Mouse (Mus musculus) kidney, embryonic 14.5 days (tissue): ENCODE data around the gene 1810049J17Rik. TPM values are rescaled to one million over a fixed set of nuclear protein-coding genes. Genes with fewer than 3 reads are reported as not detected.
"Not testable (repeated sequence)": the region's sequence is repeated elsewhere in the genome, so short reads cannot be mapped to it uniquely, and the experiment has no call there.

ENCODE experiments used
- ATAC-seq: fragments of 200-750 bp; cut with Nextera tagmentation; 2 replicates; pipeline ENCODE4 v1.8.0; 2017; ENCODE audit warnings: moderate number of reproducible peaks, mild to moderate bottlenecking, moderate TSS enrichment, moderate library complexity; ENCODE audit not compliant: low FRiP score, low TSS enrichment
- H3K27ac ChIP-seq: fragments of 300-500 bp; sonication (generic); 2 replicates; pipeline ENCODE4 v1.5.1; 2014; ENCODE audit warnings: low read depth, mild to moderate bottlenecking, low read length, moderate library complexity, mixed read lengths
- H3K27me3 ChIP-seq: fragments of 300-500 bp; sonication (generic); 2 replicates; pipeline ENCODE4 v1.6.1; 2014; ENCODE audit warnings: mild to moderate bottlenecking, low read length; ENCODE audit not compliant: control insufficient read depth, insufficient read depth
- H3K36me3 ChIP-seq: fragments of 300-500 bp; sonication (generic); 2 replicates; pipeline ENCODE4 v1.6.1; 2014; ENCODE audit warnings: low read length, mixed read lengths; ENCODE audit not compliant: control insufficient read depth, insufficient read depth
- H3K4me1 ChIP-seq: fragments of 300-500 bp; sonication (generic); 2 replicates; pipeline ENCODE4 v1.6.1; 2014; ENCODE audit warnings: low read length, mixed read lengths; ENCODE audit not compliant: control insufficient read depth, insufficient read depth
- H3K4me2 ChIP-seq: fragments of 300-500 bp; sonication (generic); replicated peaks from 2 replicates; pipeline ENCODE4 v1.6.1; 2014; ENCODE audit warnings: low read depth, mild to moderate bottlenecking, low read length
- H3K4me3 ChIP-seq: fragments of 300-500 bp; sonication (generic); 2 replicates; pipeline ENCODE4 v1.5.1; 2014; ENCODE audit warnings: mild to moderate bottlenecking, low read length
- H3K9ac ChIP-seq: fragments of 300-500 bp; sonication (generic); 2 replicates; pipeline ENCODE4 v1.6.1; 2014; ENCODE audit warnings: low read depth, mild to moderate bottlenecking, low read length, moderate library complexity
- H3K9me3 ChIP-seq: fragments of 300-500 bp; sonication (generic); 2 replicates; pipeline ENCODE4 v1.6.1; 2016; ENCODE audit warnings: low read length; ENCODE audit not compliant: control insufficient read depth
- WGBS: fragments of 180-500 bp; shearing (Covaris S2); extraction: QIAGEN DNeasy Blood & Tissue Kit; methylation state at CpG from one replicate; pipeline ENCODE4 v1.1.7; 2014; 5-methylcytosine and 5-hydroxymethylcytosine counted together
- polyA plus RNA-seq: library from polyadenylated mRNA; unstranded; fragments of >200 nt; fragmentation: Nextera tagmentation; extraction: Ambion mirVana; gene quantifications from 2 replicates; pipeline ENCODE4 v1.2.1, GENCODE M21; 2014

1810049J17Rik gene
- polyA plus RNA-seq: 0.81 and 1.9 TPM in 2 replicates

- Histone ChIP-seq H3K4me3 (peak within 1 kb of the TSS; percentile 99), H3K9ac (peak within 1 kb of the TSS; percentile 98), H3K4me2 (peak within 1 kb of the TSS; percentile 84), H3K9me3 (no peaks in the 10 kb centered on the region), H3K27me3 (no peaks in the 10 kb centered on the region), H3K36me3 (peaks cover 3% of the 10 kb centered on the region; the same call in 1 of the 2 replicates), H3K27ac (peak within 1 kb of the TSS; percentile 96), H3K4me1 (peaks cover 10% of the 10 kb centered on the region; the same call in 1 of the 2 replicates)
- WGBS: under 1% methylated on average over 68 of the region's 70 CpGs
- peak; percentile 34 for ATAC-seq
Measured at GRCm38 (mm10) chr15:12321788-12322621, at the start of gene 1810049J17Rik. TSS of gene 1810049J17Rik (minus strand) at chr15:12321899.

- Histone ChIP-seq H3K27ac (no peak overlapping the region), H3K9me3 (no peaks in the 10 kb centered on the region), H3K4me2 (no peak overlapping the region), H3K27me3 (no peaks in the 10 kb centered on the region), H3K9ac (no peak overlapping the region), H3K36me3 (peaks cover 13% of the 10 kb centered on the region; the same call in 1 of the 2 replicates), H3K4me1 (peaks cover 15% of the 10 kb centered on the region), H3K4me3 (no peak overlapping the region)
- peak; percentile 68 for ATAC-seq
- WGBS: 7% methylated on average over 8 of the region's 8 CpGs
Measured at GRCm38 (mm10) chr15:12371183-12371582, 49.5 kb upstream of the 1810049J17Rik start.

- H3K9ac ChIP-seq: no peak overlapping the region
- ATAC-seq: no peak
- no peak overlapping the region for H3K27ac ChIP-seq
- H3K4me1 ChIP-seq: peaks cover 9% of the 10 kb centered on the region; the same call in 1 of the 2 replicates
- H3K27me3 ChIP-seq: no peaks in the 10 kb centered on the region
- 97% methylated on average over 3 of the region's 3 CpGs for WGBS
- H3K36me3 ChIP-seq: peaks cover 18% of the 10 kb centered on the region; the same call in 1 of the 2 replicates
- H3K4me2 ChIP-seq: no peak overlapping the region
- H3K4me3 ChIP-seq: no peak overlapping the region
- H3K9me3 ChIP-seq: no peaks in the 10 kb centered on the region
Measured at GRCm38 (mm10) chr15:12370096-12370495, 48.4 kb upstream of the 1810049J17Rik start.

GRCm38 (mm10) chr15:12368850-12369249 is 47.2 kb upstream of the 1810049J17Rik start:
- 86% methylated on average over 4 of the region's 4 CpGs for WGBS
- Histone ChIP-seq H3K36me3 (peaks cover 18% of the 10 kb centered on the region; the same call in 1 of the 2 replicates), H3K4me3 (no peak overlapping the region), H3K9me3 (no peaks in the 10 kb centered on the region), H3K27me3 (no peaks in the 10 kb centered on the region), H3K9ac (no peak overlapping the region), H3K4me1 (peaks cover 4% of the 10 kb centered on the region; the same call in 1 of the 2 replicates), H3K4me2 (no peak overlapping the region), H3K27ac (no peak overlapping the region)
- no peak for ATAC-seq

GRCm38 (mm10) chr15:12368357-12368756 is 46.7 kb upstream of the 1810049J17Rik start:
- Histone ChIP-seq H3K36me3 (peaks cover 18% of the 10 kb centered on the region; the same call in 1 of the 2 replicates), H3K4me3 (no peak overlapping the region), H3K4me2 (no peak overlapping the region), H3K27me3 (no peaks in the 10 kb centered on the region), H3K4me1 (no peaks in the 10 kb centered on the region), H3K9ac (no peak overlapping the region), H3K9me3 (no peaks in the 10 kb centered on the region), H3K27ac (no peak overlapping the region)
- no peak for ATAC-seq
- WGBS: 88% methylated on average over 11 of the region's 11 CpGs

- Histone ChIP-seq H3K9ac (no peak overlapping the region), H3K9me3 (no peaks in the 10 kb centered on the region), H3K36me3 (peaks cover 13% of the 10 kb centered on the region; the same call in 1 of the 2 replicates), H3K4me3 (no peak overlapping the region), H3K27ac (no peak overlapping the region), H3K4me2 (no peak overlapping the region), H3K4me1 (no peaks in the 10 kb centered on the region), H3K27me3 (no peaks in the 10 kb centered on the region)
- ATAC-seq: no peak
- 66% methylated on average over 13 of the region's 13 CpGs for WGBS
Measured at GRCm38 (mm10) chr15:12367306-12368080, 45.8 kb upstream of the 1810049J17Rik start.

GRCm38 (mm10) chr15:12366580-12367305 is 45.0 kb upstream of the 1810049J17Rik start:
- not testable (repeated sequence) for H3K4me2 ChIP-seq, H3K4me3 ChIP-seq, H3K27me3 ChIP-seq, H3K9me3 ChIP-seq, H3K27ac ChIP-seq, H3K4me1 ChIP-seq, ATAC-seq, H3K9ac ChIP-seq
- peaks cover 15% of the 10 kb centered on the region; the same call in 1 of the 2 replicates for H3K36me3 ChIP-seq
- 91% methylated on average over 11 of the region's 11 CpGs for WGBS

- no peak for ATAC-seq
- no peaks in the 10 kb centered on the region for H3K27me3 ChIP-seq
- peaks cover 21% of the 10 kb centered on the region; the same call in 1 of the 2 replicates for H3K36me3 ChIP-seq
- H3K4me2 ChIP-seq: no peak overlapping the region
- H3K27ac ChIP-seq: no peak overlapping the region
- H3K4me1 ChIP-seq: no peaks in the 10 kb centered on the region
- no peak overlapping the region for H3K4me3 ChIP-seq
- H3K9ac ChIP-seq: no peak overlapping the region
- WGBS: 70% methylated on average over 3 of the region's 3 CpGs
- no peaks in the 10 kb centered on the region for H3K9me3 ChIP-seq
Measured at GRCm38 (mm10) chr15:12366072-12366469, 44.4 kb upstream of the 1810049J17Rik start.
